Mouse (Mus musculus): ENCODE data around the gene Ifngr1.
A peak's percentile ranks its signal among the peaks of the same experiment; 100 is the strongest.

The Ifngr1 gene

DNA sequence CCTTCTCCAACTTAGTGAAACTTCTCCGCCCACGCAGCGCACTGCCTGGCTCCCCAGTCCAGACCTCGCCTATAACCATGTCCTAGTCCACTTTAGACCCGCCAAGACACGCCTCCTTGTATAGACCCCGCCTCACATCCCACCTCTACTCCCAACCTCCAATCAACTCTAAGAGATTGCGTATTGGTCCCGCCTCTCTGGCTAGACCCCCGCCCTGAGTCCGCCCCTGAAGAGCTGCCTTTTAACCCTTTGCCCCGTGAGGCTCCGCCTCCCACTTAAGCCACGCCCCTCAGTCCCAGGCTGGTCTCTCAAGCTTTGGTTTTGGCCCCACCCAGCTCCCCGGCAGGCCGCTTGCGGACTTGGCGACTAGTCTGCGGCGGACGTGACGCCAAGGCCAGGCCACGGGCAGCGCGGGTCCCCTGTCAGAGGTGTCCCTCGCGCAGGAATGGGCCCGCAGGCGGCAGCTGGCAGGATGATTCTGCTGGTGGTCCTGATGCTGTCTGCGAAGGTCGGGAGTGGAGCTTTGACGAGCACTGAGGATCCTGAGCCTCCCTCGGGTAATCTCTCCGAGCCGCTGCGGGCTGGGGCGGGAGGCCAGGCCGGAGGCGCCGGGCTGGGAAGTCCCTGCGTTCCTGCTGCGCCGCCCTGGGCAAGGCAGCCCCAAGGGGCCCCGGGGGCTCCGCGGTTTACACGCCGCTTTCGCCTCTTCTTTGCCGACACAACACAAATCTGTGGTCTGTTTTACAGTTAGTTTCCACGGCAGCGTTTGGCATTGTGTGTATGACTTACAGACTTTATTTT is at the start of gene Ifngr1:
Gene Ifngr1 (plus strand): TSS at position 309 of the 801 bp plus-strand sequence.
- DNase-seq (ENCODE audit: low spot score) = peak; percentile 97

- DNase-seq (ENCODE audit: low spot score) = no peak
Observed at GRCm38 (mm10) chr10:19546825-19547224, 44.9 kb upstream of the Ifngr1 start.

DNA sequence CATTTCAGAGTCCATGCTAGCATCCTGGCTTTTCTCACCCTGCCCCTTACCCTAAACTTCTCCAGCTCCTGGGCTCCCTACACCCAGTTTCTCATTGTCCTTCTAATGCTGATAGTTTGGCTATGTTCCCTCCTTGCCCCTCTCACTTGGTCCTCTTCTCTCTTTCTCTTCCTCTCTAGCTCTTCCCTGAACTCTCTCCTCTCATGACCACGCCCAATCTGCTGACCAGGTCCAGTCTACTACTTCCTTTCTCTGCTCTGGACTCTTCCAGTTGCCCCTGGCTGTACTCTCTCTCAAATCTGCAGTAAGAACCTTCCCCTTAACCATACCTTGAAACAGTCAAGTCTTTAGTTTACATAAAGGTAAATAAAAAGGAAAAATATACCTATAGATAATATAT is 43.7 kb upstream of the Ifngr1 start:
- no peak for DNase-seq (ENCODE audit: low spot score)

- no peak for DNase-seq (ENCODE audit: low spot score)
Observed at GRCm38 (mm10) chr10:19548491-19548890, 43.3 kb upstream of the Ifngr1 start.

- DNase-seq (ENCODE audit: low spot score) = no peak
Observed at GRCm38 (mm10) chr10:19551585-19551984, 40.2 kb upstream of the Ifngr1 start.

GRCm38 (mm10) chr10:19553857-19554256 is 37.9 kb upstream of the Ifngr1 start:
- no peak for DNase-seq (ENCODE audit: low spot score)

DNA sequence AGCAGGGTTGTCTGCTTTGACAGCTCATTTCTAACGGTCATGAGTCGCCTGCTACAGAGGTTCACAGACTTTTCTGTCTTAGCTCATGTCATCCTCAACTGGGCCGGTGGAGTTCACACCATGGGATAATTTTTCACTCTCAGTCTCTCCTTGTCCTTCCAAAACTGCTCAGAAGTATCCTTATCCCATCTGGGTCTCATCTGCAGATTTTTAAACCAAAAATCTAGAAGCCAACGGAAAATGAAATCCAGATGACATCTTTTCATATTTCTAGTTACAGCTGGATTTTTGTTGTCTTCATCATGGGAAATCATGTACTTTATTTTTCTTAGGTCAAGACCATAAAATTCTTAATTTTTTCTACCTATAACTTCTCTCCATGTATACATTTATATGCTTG is 34.1 kb upstream of the Ifngr1 start:
- no peak for DNase-seq (ENCODE audit: low spot score)

- no peak for DNase-seq (ENCODE audit: low spot score)
Observed at GRCm38 (mm10) chr10:19559565-19560165, 32.1 kb upstream of the Ifngr1 start.

- DNase-seq (ENCODE audit: low spot score) = no peak
Observed at GRCm38 (mm10) chr10:19562598-19562997, 29.2 kb upstream of the Ifngr1 start.

- no peak for DNase-seq (ENCODE audit: low spot score)
Observed at GRCm38 (mm10) chr10:19563443-19563861, 28.3 kb upstream of the Ifngr1 start.

- DNase-seq (ENCODE audit: low spot score) = no peak
Observed at GRCm38 (mm10) chr10:19567481-19567880, 24.3 kb upstream of the Ifngr1 start.

GRCm38 (mm10) chr10:19570288-19570687 is 21.5 kb upstream of the Ifngr1 start:
- no peak for DNase-seq (ENCODE audit: low spot score)

- DNase-seq (ENCODE audit: low spot score) = no peak
Observed at GRCm38 (mm10) chr10:19570716-19571115, 21.0 kb upstream of the Ifngr1 start.

- no peak for DNase-seq (ENCODE audit: low spot score)
Observed at GRCm38 (mm10) chr10:19577571-19577970, 14.2 kb upstream of the Ifngr1 start.

- DNase-seq (ENCODE audit: low spot score) = no peak
Observed at GRCm38 (mm10) chr10:19578001-19578400, 13.7 kb upstream of the Ifngr1 start.

DNA sequence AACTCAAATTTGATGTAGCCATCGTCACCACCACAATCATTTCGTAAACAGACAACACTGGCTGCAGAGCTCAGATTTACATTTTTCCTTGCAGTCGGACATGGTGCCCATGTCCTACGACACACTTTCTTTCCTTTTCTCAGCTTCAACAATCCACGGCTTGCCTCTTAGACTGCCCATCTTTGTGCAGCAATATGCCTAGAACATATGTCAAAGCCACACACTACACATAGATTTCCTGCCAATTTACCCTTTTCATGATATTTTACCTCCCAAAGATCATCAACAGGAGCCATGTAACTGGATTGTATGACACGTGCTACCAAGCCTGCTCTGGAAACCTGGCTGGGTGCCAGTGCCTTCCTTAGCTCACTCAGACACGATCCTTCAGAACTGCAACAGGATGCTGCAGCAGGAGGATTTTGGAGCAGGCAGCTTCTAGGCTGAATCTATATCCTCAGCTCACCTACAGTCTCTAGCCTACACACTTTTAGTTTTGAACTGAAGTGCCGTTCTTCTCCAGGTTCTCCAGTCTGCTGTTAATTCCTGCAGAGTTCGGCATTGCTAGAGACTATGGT is 13.3 kb upstream of the Ifngr1 start:
- no peak for DNase-seq (ENCODE audit: low spot score)

GRCm38 (mm10) chr10:19580660-19581059 is 11.1 kb upstream of the Ifngr1 start:
- DNase-seq (ENCODE audit: low spot score) = no peak

- no peak for DNase-seq (ENCODE audit: low spot score)
Observed at GRCm38 (mm10) chr10:19581844-19582582, 9.7 kb upstream of the Ifngr1 start.

DNA sequence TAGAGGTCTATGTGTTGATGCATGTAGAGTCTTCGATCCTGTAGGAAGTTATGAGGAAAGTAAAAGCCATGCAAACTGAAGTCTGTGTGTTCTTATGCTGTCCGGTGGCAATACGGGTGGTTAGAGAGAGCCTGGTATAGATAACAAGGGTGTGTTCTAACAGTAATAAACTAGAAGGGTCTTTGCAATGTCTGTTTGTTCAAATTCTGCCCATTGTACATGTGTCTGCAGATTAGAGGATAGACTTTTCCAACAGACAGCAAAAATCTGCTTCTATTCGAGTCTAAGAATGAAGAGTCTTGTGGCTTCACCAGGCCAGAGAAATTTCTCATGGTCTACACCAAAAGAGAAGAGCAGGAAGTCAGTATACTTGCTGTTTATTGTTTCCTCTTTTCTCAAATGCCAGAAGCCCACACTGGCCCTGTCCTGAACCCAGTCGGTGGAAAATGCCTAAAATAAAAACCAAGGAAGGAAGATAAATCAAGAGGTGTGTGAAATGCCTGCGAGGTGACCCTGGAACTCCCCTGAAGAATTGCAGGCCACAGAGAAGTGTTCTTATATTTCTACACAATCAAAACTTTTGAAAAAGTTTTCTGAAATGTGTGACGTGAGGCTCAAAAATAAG is 8.8 kb upstream of the Ifngr1 start:
- DNase-seq (ENCODE audit: low spot score) = no peak

DNA sequence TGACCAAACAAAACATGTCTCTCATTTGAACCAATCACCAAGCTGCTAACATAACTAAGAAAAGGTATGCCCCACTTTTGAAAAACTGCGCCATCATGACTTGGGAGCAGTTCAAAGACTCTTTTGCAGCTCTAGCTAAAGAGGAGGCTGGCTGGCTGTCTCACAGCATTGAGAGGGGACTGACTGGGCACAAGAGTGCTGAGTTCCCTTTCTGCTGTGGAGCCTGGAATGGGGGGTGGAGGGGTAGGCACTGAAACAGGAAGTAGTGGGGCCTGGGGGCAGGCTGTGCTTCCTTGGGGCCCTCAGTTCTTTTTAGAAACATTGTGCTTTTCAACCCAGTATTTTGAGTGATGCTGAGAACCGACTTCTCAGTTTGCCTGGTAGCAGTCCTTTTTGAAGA is 7.7 kb upstream of the Ifngr1 start:
- no peak for DNase-seq (ENCODE audit: low spot score)

DNA sequence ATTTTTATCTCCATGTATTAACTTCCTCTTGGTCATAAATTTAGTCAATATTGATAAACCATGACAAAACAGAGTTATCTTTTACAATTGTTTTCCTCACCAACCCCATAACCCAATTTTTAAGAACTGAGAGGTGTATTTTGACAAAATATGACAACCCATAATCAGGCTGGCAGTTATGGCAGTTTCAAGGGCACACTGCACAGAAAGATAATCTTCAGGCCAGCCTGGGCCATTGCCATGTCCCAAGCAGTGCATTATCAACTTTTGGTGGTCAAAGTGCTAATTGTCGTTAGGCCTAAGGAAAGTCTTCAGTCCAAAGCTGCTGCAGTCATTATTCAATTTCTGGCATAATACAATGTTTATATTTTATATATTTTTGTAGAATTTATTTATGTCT is 6.9 kb upstream of the Ifngr1 start:
- DNase-seq (ENCODE audit: low spot score) = no peak

DNA sequence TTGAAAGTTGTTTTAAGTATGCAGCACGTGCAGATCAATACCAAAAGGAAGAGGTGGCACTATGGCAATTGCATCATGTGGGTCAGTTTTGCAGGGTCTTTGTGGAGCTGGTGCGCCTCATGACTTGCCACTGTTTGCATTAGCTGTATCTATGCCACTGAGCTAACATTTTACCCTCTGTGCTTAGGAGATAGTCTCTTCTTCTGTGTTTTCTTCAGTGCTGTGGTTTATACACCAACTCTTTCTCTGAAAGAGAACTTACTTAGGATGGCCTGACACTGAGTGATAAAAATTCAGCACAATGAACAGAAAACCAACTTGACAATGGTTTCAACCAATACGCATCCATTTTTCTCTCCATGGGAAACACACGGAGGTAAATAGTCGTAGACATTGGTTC is 5.9 kb upstream of the Ifngr1 start:
- no peak for DNase-seq (ENCODE audit: low spot score)

Data from retina, embryonic 14.5 days (tissue).